Mouse (Mus musculus) activated CD4-positive, CD25-positive, alpha-beta regulatory T cell (primary cell): Measurements from ENCODE around the gene Map3k7. TPM values are rescaled to one million over a fixed set of nuclear protein-coding genes. Genes with fewer than 3 reads are reported as not detected.

Experiments used
- polyA plus RNA-seq, 2 experiments: library from polyadenylated mRNA; unstranded; fragments of 100-300 nt; shearing (Covaris generic); gene quantifications; one replicate each; pipeline ENCODE4 v1.2.1; 2017

Map3k7 gene
- polyA plus RNA-seq = 10 to 100 TPM; 37.5 to 59.1 TPM

DNA sequence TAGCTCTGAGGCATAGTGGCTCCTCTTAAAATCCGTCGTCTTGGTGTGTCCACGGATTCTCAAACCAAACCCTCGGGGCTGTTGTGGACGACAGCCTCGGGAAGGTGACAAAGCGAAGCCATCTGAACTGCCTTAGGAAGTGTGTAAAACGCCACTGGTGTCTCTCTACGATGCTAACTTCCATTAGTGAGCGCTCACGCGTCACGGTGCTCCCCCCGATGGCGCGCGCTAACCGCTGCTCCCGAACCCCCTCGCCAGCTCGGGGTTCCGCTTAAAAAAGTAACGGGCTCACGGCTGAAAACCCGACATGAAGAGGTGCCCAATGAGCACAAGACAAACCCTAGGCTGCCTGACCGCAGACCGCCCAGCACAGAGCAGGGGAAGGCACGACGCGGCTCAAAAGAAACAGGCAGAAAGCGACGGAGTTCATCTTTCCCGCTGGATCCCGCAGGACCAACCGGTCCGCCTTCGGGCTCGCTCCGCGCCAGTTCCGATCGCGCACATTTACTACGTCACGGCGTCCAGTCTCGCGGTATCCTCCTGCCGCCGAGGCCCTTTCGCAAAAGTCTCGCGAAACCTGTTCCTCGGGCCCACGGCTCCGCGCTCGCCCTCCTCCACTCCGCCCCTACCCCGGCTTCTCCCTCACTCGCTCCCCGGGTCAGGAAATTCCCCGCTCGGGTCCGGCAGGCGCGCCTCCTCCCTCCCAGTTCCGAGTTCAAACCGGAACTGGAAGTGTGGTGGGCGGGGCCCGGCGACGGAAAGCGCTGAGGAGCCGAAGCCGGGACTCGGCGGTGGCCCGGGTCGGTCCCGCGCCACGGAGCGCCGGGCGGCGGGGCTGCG, at the start of gene Map3k7:
TSS of gene Map3k7 (plus strand) at position 744 of the 840 bp plus-strand sequence.

